Mouse (Mus musculus) neural tube, embryonic 10.5 days (tissue): ENCODE results near the gene Tmem94.

ENCODE experiments used
- DNase-seq: peaks from one replicate; pipeline ENCODE4 v3.0.0-alpha.2; 2017; ENCODE audit warnings: low spot score; ENCODE audit errors: extremely low spot score

The Tmem94 gene

GRCm38 (mm10) chr11:115807306-115807705, 42.1 kb downstream of the Tmem94 start:
- DNase-seq, result no peak

- no peak for DNase-seq
These were observed 42.7 kb downstream of the Tmem94 start for GRCm38 (mm10) chr11:115807971-115808370.

GRCm38 (mm10) chr11:115808696-115809310, 43.6 kb downstream of the Tmem94 start:
- DNase-seq, result no peak

- DNase-seq, result no peak
These were observed 44.1 kb downstream of the Tmem94 start for GRCm38 (mm10) chr11:115809311-115809781.

- no peak for DNase-seq
These were observed 45.1 kb downstream of the Tmem94 start for GRCm38 (mm10) chr11:115810377-115810776.

GRCm38 (mm10) chr11:115811381-115812093, 46.3 kb downstream of the Tmem94 start:
- DNase-seq, result no peak

GRCm38 (mm10) chr11:115812095-115812494, 46.9 kb downstream of the Tmem94 start:
- DNase-seq, result no peak

GRCm38 (mm10) chr11:115812533-115813420, 47.5 kb downstream of the Tmem94 start:
- no peak for DNase-seq

GRCm38 (mm10) chr11:115813507-115814296, 48.5 kb downstream of the Tmem94 start, which contains the start of gene Caskin2:
Caskin2 (minus strand) TSS chr11:115813639.
- peak; percentile 99 for DNase-seq

GRCm38 (mm10) chr11:115814605-115815450, 49.6 kb downstream of the Tmem94 start, which contains the start of gene Tsen54:
Tsen54 (plus strand) TSS chr11:115814724.
- peak; percentile 88 for DNase-seq

- DNase-seq, result no peak
These were observed 52.1 kb downstream of the Tmem94 start for GRCm38 (mm10) chr11:115817331-115817730.

GRCm38 (mm10) chr11:115819915-115820623, 54.8 kb downstream of the Tmem94 start:
- no peak for DNase-seq

GRCm38 (mm10) chr11:115821001-115821400, 55.8 kb downstream of the Tmem94 start:
- no peak for DNase-seq

GRCm38 (mm10) chr11:115823774-115824740, 58.8 kb downstream of the Tmem94 start, which contains the start of gene Llgl2:
Llgl2 (plus strand) TSS chr11:115824049.
- peak; percentile 85 for DNase-seq

GRCm38 (mm10) chr11:115824813-115825212, 59.6 kb downstream of the Tmem94 start:
- no peak for DNase-seq

- no peak for DNase-seq
These were observed 61.3 kb downstream of the Tmem94 start for GRCm38 (mm10) chr11:115826487-115826886.

- DNase-seq, result no peak
These were observed 62.4 kb downstream of the Tmem94 start for GRCm38 (mm10) chr11:115827624-115828023.

- DNase-seq, result no peak
These were observed 63.8 kb downstream of the Tmem94 start for GRCm38 (mm10) chr11:115829036-115829435.
